Mouse (Mus musculus): ENCODE measurements at regions not wholly inside any gene's neighbourhood (a gene's known extent, or its start where the extent isn't known, plus 50 kb on each side); places are given as distances from the start of the nearest gene placed in this dataset.

GRCm38 (mm10) chr2:178542032-178542431 is 111.7 kb downstream of the Cdh26 start:
- no peak for DNase-seq (ENCODE audit: extremely low read depth, insufficient read length, low spot score)

GRCm38 (mm10) chr2:178544411-178544810 is 114.1 kb downstream of the Cdh26 start:
- DNase-seq (ENCODE audit: extremely low read depth, insufficient read length, low spot score) = no peak

GRCm38 (mm10) chr2:178545601-178546352 is 115.4 kb downstream of the Cdh26 start:
- no peak for DNase-seq (ENCODE audit: extremely low read depth, insufficient read length, low spot score)

GRCm38 (mm10) chr2:178546353-178546720 is 116.0 kb downstream of the Cdh26 start:
- no peak for DNase-seq (ENCODE audit: extremely low read depth, insufficient read length, low spot score)

- DNase-seq (ENCODE audit: extremely low read depth, insufficient read length, low spot score) = no peak
Measured at GRCm38 (mm10) chr2:178546888-178547287, 116.6 kb downstream of the Cdh26 start.

- no peak for DNase-seq (ENCODE audit: extremely low read depth, insufficient read length, low spot score)
Measured at GRCm38 (mm10) chr2:178548937-178549336, 118.6 kb downstream of the Cdh26 start.

DNA sequence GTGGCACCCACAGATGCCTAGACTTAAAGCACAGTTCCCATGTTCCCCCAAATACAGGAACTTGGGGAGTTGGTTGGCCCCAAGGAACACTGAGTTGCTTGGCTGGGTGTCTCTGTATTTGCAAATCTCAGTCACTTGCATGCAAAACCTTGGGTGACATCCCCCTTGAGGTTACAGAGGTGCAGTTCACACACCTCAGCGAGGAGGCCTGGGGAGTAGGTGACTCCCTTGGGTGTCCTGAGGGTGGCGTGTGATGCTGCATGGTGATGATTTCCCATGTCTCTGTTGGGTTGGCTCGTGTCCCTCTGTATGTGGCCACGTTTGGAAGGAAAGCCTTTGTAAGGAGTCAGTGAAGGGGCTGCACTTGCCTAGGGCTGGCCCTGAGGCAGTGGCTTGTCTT is 123.4 kb downstream of the Cdh26 start:
- no peak for DNase-seq (ENCODE audit: extremely low read depth, insufficient read length, low spot score)

DNA sequence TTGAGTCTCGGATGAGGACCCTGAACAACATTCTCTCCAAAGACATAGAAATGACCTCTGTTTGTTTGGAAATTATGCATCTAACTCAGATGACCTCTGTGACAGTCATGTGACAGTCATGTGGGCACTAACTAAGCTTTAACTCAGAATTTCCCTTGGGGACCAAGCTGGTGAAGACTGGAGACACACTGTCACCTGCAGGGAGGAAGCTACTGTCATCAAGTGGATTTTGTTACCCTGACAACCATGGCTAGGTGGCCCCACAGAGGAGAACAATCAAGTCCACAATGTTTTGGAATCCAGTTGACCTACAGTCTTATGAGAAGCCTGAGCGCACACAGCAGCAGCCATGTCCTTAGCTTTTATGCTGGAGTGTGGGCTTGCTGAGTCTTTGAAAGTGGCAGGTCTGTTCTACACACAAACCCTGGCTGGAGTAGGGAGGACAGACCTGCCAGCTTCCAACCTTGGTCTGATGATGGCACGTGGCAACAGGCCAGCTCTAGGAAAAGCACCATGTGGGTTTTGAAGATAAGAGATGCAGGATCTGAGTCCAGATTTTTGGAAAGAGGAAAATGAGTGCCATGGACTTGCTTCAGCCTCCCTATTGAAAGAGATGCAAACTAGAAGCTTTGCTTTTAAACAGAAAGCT is 125.5 kb downstream of the Cdh26 start:
- no peak for DNase-seq (ENCODE audit: extremely low read depth, insufficient read length, low spot score)

DNA sequence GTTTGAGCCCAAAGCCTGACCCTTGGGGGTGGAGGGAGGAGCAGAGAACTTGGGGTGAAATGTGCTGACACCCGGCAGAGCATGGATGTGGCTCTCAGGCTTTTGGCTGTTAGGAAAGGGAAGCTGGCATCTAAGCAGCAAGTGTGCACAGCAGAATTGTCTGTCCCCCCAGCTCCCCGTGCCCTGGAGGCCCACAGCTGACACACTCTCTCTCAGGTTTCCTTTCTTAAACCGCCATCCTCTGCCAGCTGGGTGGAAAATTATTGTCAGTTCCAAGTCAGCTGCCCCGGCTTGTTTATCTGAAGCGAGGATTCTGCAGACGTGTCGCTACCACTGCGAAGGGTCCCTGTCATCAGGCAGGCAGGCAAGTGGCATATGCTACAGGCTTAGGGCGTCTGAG is 127.6 kb downstream of the Cdh26 start:
- DNase-seq (ENCODE audit: extremely low read depth, insufficient read length, low spot score) = no peak

- no peak for DNase-seq (ENCODE audit: extremely low read depth, insufficient read length, low spot score)
Measured at GRCm38 (mm10) chr2:178563287-178563686, 133.0 kb downstream of the Cdh26 start.

GRCm38 (mm10) chr2:178565368-178565818 is 135.1 kb downstream of the Cdh26 start:
- no peak for DNase-seq (ENCODE audit: extremely low read depth, insufficient read length, low spot score)

DNA sequence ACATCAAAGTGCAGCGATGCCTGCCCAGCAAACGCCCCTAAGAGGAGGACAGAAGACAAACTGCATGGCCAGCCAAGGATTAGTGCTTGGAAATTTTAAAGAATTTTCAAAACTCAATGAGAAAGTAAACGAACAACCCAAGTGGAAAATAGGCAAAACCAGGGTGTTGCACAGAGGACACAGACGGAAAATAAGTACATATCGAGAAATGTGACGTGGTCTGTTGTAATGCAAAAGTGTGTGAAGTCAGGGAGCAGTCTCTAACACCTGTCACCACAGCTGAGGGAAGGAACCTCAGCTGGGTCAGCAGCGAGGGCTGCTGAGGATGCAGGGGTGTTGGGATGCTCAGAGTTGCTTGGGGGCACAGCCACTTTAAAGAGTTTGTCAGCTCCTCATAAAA is 137.2 kb downstream of the Cdh26 start:
- DNase-seq (ENCODE audit: extremely low read depth, insufficient read length, low spot score) = no peak

DNA sequence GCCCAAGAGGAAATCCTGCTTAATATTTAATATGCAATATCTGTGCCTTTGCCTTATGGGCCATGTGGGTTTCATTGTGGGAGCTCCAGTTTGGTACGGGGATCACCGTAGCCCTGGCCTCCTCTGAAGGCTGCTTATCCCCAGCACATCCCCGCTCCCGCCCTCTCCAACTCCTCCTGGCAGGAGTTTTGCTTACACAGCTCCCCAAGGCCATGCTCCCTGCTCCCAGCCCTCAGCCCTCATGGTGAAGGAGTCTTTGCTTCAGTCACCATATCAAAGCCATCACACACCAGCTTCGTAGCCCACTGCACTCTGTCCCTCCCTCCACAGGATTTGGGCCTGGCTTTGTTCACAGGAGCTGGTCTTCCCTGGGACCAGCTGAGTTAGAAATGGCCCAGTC is 142.0 kb downstream of the Cdh26 start:
- DNase-seq (ENCODE audit: extremely low read depth, insufficient read length, low spot score) = no peak

DNA sequence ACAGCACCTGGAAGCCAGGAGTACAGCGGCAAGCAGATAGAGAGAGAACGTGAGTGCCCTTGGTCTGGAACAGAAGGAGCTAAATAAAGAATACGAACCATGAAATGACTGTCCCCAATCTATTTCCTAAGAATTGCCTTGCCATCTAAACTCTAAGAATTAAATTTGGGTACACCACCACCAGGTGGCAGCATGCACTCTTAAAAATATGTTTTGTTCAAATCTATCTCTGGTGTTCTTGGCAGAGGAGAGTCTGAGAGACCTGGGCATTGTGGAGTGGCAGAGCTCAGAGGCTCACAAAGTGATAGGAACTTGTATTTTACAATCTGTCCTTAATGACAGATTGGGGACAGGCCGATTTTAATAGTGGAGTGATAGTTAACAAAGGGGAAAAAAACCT is 144.5 kb downstream of the Cdh26 start:
- no peak for DNase-seq (ENCODE audit: extremely low read depth, insufficient read length, low spot score)

- DNase-seq (ENCODE audit: extremely low read depth, insufficient read length, low spot score) = no peak
Measured at GRCm38 (mm10) chr2:178575403-178575802, 145.1 kb downstream of the Cdh26 start.

- no peak for DNase-seq (ENCODE audit: extremely low read depth, insufficient read length, low spot score)
Measured at GRCm38 (mm10) chr2:178576067-178576466, 145.7 kb downstream of the Cdh26 start.

GRCm38 (mm10) chr2:178579571-178579970 is 149.2 kb downstream of the Cdh26 start:
- no peak for DNase-seq (ENCODE audit: extremely low read depth, insufficient read length, low spot score)

GRCm38 (mm10) chr2:178581306-178581705 is 151.0 kb downstream of the Cdh26 start:
- no peak for DNase-seq (ENCODE audit: extremely low read depth, insufficient read length, low spot score)

DNA sequence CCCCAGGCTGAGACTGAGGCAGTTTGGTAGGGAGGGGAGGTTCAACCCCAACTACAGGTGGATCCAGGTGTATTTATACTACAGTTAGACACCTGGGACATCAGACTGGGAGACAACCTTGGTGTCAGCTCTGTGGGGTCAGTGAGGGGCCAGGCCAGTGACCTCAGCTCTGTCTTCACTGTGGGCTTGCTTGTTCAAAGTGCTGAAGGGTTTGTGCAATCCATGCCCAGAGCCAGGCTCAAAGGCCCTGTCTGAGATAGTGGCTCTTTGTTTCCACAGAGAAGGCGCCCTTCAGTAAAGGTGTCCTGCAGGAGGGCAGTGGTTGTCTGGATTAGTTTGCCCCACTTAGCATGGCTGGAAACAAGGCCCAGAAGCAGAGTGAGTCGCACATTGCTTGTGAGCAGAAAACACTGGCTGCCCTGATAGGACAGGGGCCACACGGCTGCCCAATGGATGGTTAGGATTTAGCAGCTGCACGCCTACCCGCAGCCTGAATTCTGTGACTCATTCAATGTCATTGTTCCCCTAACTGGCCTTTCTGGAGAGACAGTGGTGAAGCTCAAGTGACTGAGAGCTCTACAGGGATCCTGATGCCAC is 154.7 kb downstream of the Cdh26 start:
- DNase-seq (ENCODE audit: extremely low read depth, insufficient read length, low spot score) = no peak

DNA sequence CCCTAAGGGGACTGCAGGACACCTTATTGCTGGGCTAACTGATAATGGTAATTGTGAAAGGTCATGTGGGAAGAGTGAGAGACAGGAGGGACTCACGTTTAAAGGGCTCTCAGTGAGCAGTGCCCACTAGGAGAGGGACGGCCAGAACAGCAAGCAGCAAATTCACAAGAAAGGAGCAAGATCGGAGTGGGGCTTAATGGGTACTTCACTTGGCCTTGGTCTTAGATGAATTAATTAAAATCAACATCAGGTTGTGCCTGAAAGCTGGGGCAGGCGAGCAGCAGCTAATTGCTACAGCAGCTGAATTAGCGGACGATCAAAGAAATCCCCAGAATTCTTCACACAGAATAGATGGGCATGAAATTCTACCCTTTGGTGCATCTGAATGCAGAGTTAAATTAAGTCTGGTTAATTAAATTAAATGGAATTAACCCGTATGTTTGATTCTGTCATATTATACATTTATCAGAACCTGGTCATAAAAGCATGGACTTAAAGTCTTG is 156.9 kb downstream of the Cdh26 start:
- DNase-seq (ENCODE audit: extremely low read depth, insufficient read length, low spot score) = no peak

- DNase-seq (ENCODE audit: extremely low read depth, insufficient read length, low spot score) = no peak
Measured at GRCm38 (mm10) chr2:178593743-178594142, 163.4 kb downstream of the Cdh26 start.

GRCm38 (mm10) chr2:178594177-178594576 is 163.8 kb downstream of the Cdh26 start:
- no peak for DNase-seq (ENCODE audit: extremely low read depth, insufficient read length, low spot score)
